Mouse (Mus musculus): Measurements from ENCODE around the gene Unk. TPM values are rescaled to one million over a fixed set of nuclear protein-coding genes. Genes with fewer than 3 reads are reported as not detected.
"Not testable (repeated sequence)": the region's sequence is repeated elsewhere in the genome, so short reads cannot be mapped to it uniquely, and the experiment has no call there.

Unk gene
- total RNA-seq, 2 experiments from 2014 or later: 12.2 to 24.3 TPM

DNA sequence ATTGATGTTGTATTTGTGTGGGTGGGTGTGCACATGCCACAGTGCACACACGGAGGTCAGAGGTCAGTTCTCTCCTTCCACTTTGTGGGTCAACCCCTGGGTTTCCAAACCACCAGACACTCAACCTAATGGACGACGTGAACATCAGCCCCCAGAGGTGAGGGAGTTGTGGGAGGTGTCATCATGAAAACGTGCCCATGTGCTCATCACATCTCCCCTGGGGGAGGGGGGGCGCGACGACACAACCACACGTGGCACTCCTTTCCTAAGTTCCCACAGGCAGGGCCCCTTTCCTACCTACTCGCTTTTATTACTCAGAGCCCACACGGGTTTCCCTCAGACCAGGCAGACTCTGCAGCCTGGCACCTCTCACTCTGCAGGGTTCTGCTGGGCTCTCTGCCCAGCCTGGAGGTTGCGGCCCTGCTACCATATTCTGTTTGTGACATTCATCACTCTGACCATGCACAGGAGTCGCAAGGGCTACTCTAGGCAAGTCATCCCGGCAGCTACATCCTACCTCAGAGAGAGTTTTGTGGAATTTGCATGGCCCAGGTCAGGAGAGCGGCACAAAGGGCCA lies 53.1 kb downstream of the Unk start:
- ATAC-seq (replicated peaks; ENCODE audit: low FRiP score, poor library complexity, severe bottlenecking): no peak

GRCm38 (mm10) chr11:116084166-116084565 lies 54.0 kb downstream of the Unk start:
- ATAC-seq (replicated peaks; ENCODE audit: low FRiP score, poor library complexity, severe bottlenecking): peak; percentile 26

DNA sequence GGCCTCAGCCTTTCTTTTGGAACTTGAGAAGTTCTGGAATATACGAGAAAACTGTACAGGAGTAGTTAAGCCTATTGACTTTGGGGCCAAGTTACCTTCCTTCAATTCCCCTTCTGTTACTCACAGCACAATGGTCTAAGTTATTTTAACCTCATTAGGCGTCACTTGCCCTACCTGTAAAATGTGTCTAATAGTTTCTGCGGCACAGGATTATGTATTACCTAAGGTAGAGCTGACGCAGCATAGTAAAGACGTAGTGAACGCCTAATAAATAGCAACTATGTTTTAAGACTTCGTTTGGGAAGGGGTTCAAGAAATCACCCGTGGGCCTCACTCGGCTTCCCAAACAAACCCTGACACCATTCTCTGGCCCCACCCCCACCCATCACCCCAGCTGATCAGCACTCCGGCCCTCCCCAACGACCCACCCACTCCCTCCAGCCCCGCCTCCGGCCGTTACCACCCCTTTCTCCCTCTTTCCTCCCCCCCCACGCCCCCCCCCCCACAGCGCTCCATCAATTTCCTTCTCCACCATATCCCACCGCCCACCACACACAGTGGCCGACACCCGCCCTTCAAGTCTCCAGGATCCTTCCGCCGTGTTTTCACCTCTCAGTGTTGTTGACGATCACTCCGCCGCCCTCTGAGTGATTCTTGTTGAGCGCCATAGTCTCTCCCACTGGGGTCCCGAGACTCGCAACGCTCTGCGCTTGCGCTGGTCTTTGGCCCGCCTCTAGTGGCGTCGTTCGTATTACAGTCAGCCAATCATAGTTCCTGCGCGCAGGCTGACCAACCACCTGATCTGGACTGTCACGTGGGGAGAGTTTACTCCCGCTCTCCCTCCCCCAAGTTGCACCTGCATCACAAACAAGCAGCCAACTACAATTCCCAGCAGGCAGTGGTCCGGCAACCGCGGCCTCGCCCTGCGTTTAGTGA lies 56.4 kb downstream of the Unk start, which contains the start of gene Wbp2:
Wbp2 (minus strand) TSS at position 738 of the 936 bp plus-strand sequence.
- peak; percentile 91 for ATAC-seq (replicated peaks; ENCODE audit: low FRiP score, poor library complexity, severe bottlenecking)

DNA sequence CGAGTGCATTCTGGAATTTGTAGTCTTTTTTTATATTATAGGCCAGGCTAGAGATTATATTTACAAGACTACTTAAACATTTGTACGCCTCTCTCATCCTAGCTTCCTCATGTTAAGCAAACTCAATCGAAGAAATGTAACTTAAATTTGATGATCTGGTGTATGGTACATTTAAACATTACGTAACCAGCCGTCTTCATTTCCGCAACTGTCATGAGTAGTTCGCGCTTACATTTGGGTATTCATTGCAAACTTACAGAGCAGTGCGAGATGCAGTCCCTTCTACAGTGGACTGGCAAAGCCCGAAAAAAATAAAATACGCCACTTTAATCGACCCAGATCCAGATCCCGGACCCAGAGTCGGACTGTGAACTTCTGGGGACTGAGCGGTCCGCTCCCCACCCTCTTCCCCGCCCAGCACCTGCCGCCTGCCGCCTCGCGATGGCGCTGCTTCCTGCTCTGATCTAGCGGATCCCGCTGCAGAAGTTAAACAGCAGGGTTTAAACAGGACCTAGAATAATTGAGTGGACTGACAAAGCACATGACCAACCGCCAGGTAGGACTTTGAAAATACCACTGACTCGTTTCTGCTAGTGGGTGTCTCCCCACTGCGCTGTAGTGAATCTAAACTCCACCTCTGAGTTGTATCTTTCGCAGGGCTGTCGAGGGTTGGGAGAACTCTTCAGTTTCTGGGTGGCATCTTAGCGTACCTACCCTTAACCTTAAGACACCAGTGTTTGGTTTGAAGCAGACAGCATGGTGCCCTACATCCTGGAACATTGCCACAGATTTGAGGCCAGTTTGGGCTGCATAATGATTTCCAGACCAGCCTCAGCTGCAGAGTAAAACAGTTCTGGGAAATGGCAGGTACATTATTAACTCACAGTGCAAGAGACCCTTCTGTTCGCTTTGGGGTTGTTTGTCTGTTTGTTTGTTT lies 57.3 kb downstream of the Unk start:
- ATAC-seq (replicated peaks; ENCODE audit: low FRiP score, poor library complexity, severe bottlenecking): peak; percentile 73

- no peak for ATAC-seq (replicated peaks; ENCODE audit: low FRiP score, poor library complexity, severe bottlenecking)
Measured at GRCm38 (mm10) chr11:116088188-116088587, 58.1 kb downstream of the Unk start.

DNA sequence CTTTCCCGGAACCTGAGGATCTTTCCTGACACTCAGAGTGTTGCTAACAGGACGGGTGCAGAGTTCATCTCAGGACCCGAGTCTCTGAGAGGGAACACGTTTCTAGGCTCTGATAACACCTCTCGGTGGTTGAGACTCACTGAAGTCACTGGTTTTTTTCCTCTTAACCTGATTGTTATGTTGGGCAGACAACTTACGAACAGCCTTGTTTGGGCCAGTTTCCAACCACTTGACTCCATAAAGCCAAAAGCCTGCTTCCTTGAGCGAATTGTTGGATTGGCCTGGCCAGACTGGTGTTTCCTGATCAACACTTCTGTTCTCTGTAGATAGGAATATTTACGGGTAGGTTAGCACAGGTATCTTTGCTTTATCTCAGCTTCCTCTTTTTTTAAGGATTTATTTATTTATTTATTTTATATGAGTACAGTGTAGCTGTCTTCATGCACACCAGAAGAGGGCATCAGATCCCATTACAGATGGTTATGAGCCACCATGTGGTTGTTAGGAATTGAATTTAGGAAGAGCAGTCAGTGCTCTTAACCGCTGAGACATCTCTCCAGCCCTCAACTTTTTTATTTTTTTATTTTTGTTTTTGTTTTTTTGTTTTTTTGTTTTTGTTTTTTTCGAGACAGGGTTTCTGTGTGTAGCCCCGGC lies 58.7 kb downstream of the Unk start:
- no peak for ATAC-seq (replicated peaks; ENCODE audit: low FRiP score, poor library complexity, severe bottlenecking)

DNA sequence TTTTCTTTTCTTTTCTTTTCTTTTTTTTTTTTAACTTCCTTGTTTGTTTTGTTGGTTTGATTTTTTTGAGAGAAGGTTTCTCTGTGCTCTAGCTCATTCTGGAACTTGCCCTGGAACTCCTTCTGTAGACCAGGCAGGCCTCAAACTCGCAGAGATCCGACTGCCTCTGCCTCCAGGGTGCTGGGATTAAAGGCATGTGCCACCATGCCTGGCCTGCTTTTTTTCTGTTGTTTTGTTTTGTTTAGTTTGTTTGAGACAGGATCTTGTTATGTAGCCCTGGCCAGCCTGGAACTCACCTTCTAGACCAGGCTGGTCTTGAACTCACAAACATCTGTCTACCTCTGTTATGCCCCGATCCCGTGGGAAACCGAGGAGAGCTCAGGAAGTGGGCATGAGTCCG lies 59.4 kb downstream of the Unk start:
- ATAC-seq (replicated peaks; ENCODE audit: low FRiP score, poor library complexity, severe bottlenecking): no peak

- no peak for ATAC-seq (replicated peaks; ENCODE audit: low FRiP score, poor library complexity, severe bottlenecking)
Measured at GRCm38 (mm10) chr11:116091591-116091990, 61.5 kb downstream of the Unk start.

DNA sequence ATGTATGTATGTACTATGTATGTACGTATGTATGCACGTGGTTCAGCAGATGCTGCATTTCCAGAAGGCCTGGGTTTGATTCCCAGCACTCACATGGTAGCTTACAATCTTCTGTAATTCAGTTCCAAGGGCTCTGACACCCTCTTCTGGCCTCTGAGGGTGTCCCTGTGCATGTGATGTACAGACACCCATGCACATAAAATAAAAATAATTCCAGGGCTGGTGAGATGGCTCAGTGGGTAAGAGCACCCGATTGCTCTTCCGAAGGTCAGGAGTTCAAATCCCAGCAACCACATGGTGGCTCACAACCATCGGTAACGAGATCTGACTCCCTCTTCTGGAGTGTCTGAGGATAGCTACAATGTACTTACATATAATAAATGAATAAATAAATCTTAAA lies 62.8 kb downstream of the Unk start:
- ATAC-seq (replicated peaks; ENCODE audit: low FRiP score, poor library complexity, severe bottlenecking): not testable (repeated sequence)

GRCm38 (mm10) chr11:116093771-116094565 lies 63.8 kb downstream of the Unk start:
- ATAC-seq (replicated peaks; ENCODE audit: low FRiP score, poor library complexity, severe bottlenecking): no peak

GRCm38 (mm10) chr11:116095573-116095972 lies 65.5 kb downstream of the Unk start:
- ATAC-seq (replicated peaks; ENCODE audit: low FRiP score, poor library complexity, severe bottlenecking): no peak

DNA sequence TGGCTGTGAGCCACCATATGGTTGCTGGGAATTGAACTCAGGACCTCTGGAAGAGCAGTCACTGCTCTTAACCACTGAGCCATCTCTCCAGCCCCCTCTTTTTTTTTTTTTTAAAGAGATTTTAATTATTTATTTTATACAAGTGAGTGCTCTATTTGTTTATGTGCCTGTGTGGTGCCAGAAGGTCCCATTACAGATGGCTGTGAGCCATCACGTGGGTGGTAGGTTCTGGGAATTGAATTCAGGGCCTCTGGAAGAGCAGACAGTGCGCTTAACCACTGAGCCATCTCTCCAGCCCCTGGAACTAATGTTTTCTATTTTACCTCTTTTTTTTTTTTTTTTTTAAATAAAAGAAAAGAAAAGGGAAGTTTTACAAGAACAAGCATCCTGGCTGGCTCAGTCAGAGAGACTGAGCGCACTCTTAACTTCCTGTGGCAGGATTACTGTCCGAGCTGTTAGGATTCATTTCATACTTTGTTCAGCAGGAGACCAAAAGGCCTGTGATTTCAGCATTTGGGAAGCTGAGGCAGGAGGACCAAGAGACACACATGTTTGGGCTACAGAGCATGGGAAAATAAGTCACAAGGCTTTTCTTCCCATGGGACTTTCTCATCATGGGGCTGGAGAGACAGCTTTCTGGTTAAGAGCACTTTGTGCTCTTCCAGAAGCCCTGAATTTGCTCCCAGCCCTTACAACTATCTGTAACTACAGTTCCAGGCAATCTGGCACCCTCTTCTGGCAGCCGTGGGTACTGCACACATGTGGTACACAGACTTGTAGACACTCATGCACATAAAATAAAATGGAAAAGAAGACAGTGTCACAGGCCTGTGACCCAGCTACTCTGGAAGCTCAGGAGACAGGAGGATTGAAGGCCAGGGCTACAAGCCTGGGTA lies 66.3 kb downstream of the Unk start:
- ATAC-seq (replicated peaks; ENCODE audit: low FRiP score, poor library complexity, severe bottlenecking): no peak

- ATAC-seq (replicated peaks; ENCODE audit: low FRiP score, poor library complexity, severe bottlenecking): no peak
Measured at GRCm38 (mm10) chr11:116098711-116099460, 68.8 kb downstream of the Unk start.

GRCm38 (mm10) chr11:116099462-116099861 lies 69.3 kb downstream of the Unk start:
- no peak for ATAC-seq (replicated peaks; ENCODE audit: low FRiP score, poor library complexity, severe bottlenecking)

GRCm38 (mm10) chr11:116100385-116100784 lies 70.3 kb downstream of the Unk start:
- no peak for ATAC-seq (replicated peaks; ENCODE audit: low FRiP score, poor library complexity, severe bottlenecking)

DNA sequence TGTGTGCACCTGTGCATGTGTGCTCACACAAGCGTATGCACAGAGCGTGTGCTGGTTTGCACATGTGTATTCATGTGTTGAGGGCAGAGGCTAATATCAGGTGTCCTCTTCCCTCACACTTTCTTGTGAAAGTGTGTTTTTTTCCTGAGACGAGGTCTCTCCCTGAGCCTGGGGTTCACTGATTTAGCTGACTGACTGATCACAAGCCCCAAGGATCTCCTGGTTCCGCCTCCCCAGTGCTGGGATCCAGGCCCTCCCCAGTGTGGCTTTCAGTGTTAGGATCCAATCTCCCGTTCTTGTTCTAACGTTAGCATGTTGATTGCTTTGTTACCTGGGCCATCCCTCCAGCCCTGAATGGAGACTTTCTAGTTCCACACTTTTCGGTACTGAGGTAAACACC lies 70.7 kb downstream of the Unk start:
- no peak for ATAC-seq (replicated peaks; ENCODE audit: low FRiP score, poor library complexity, severe bottlenecking)

DNA sequence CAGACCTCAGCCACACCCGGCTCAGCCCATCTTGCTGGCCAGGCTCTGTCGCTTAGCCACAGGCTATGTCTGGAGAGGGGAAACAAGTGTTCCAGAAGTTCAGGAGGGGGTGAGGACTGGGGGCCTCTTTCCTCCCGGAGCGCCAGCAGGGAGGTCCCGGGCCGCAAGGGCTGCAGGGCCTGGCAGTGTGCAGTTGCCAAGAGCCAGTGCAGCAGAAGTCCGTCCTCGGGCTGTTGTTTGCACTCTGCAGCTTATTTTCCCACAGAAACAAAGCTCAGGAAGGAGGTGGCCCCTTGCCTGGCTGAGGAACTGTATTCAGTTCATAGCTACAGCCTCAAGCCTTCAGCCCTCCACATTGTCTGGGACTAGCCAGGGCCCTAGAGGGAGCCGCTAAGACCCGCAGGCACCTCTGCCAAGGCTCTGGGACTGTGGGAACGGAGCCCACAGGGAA lies 71.8 kb downstream of the Unk start:
- no peak for ATAC-seq (replicated peaks; ENCODE audit: low FRiP score, poor library complexity, severe bottlenecking)
